Mouse (Mus musculus): ENCODE measurements around the gene Trmt112.

DNA sequence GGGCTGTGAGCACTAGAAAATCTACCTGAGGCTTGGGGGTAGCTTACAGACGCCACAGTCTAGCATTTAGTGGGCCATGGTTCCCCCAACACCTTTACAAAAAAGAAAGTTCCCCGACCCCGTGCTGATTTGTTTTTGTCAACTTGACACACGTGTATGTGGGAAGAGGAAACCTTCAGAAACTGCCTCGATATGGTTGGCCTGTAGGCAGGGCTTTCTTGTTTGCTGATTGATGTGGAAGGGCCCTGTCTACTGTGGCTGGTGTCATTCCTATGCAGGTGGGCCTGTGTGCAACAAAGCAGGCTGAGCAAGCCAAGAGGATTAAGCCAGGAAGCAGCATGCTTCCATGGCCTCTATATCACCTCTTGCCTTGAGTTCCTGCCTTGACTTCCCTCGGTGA, 3.5 kb downstream of the Trmt112 start:
- no peak for TF ChIP-seq ZC3H11A (IDR thresholded peaks at IDR 0.05; ENCODE audit: borderline replicate concordance, low read depth, low read length)
- no peak for TF ChIP-seq MAFK (IDR thresholded peaks at IDR 0.05; ENCODE audit: insufficient read depth, low read depth, low read length)
- no peak for TF ChIP-seq CHD2 (IDR thresholded peaks at IDR 0.05; ENCODE audit: low read depth, low read length)
- TF ChIP-seq ZNF384 (IDR thresholded peaks at IDR 0.05; ENCODE audit: low read depth, low read length): no peak
